Mouse (Mus musculus) hindbrain, embryonic 12.5 days (tissue): ENCODE measurements around the gene Mprip. TPM values are rescaled to one million over a fixed set of nuclear protein-coding genes. Genes with fewer than 3 reads are reported as not detected.

Source experiments
- ATAC-seq: fragments of 200-750 bp; cut with Nextera tagmentation; 2 replicates; pipeline ENCODE4 v1.8.0; 2017; ENCODE audit warnings: moderate TSS enrichment; ENCODE audit not compliant: low FRiP score
- H3K27ac ChIP-seq: fragments of 300-500 bp; sonication (generic); 2 replicates; pipeline ENCODE4 v1.5.1; 2016; ENCODE audit warnings: mild to moderate bottlenecking
- H3K27me3 ChIP-seq: fragments of 300-500 bp; sonication (generic); 2 replicates; pipeline ENCODE4 v1.6.1; 2016; ENCODE audit warnings: mild to moderate bottlenecking
- H3K36me3 ChIP-seq: fragments of 300-500 bp; sonication (generic); 2 replicates; pipeline ENCODE4 v1.6.1; 2016; ENCODE audit warnings: mild to moderate bottlenecking
- H3K4me1 ChIP-seq: fragments of 300-500 bp; sonication (generic); 2 replicates; pipeline ENCODE4 v1.6.1; 2016
- H3K4me2 ChIP-seq: fragments of 300-500 bp; sonication (generic); replicated peaks from 2 replicates; pipeline ENCODE4 v1.6.1; 2016; ENCODE audit warnings: mild to moderate bottlenecking
- H3K4me3 ChIP-seq: fragments of 300-500 bp; sonication (generic); 2 replicates; pipeline ENCODE4 v1.5.1; 2016; ENCODE audit warnings: mild to moderate bottlenecking
- H3K9ac ChIP-seq: fragments of 300-500 bp; sonication (generic); 2 replicates; pipeline ENCODE4 v1.6.1; 2016; ENCODE audit warnings: mild to moderate bottlenecking, moderate library complexity
- H3K9me3 ChIP-seq: fragments of 300-500 bp; sonication (generic); replicated peaks from 2 replicates; pipeline ENCODE4 v1.6.1; 2016; ENCODE audit warnings: mild to moderate bottlenecking
- WGBS: fragments of 180-500 bp; shearing (Covaris S2); methylation state at CpG from one replicate; pipeline ENCODE4 v1.1.7; 2016; 5-methylcytosine and 5-hydroxymethylcytosine counted together
- polyA plus RNA-seq: library from polyadenylated mRNA; unstranded; fragments of >200 nt; fragmentation: Nextera tagmentation; extraction: Ambion mirVana; gene quantifications from 2 replicates; pipeline ENCODE4 v1.2.1, GENCODE M21; 2016

Mprip gene
- polyA plus RNA-seq, 1 experiment from 2014 or later = 113 TPM

GRCm38 (mm10) chr11:59695550-59695949 lies 34.4 kb downstream of the Mprip start:
- H3K9me3 ChIP-seq = no peaks in the 10 kb centered on the region
- ATAC-seq = no peak
- H3K9ac ChIP-seq = no peak overlapping the region
- peaks cover 34% of the 10 kb centered on the region for H3K36me3 ChIP-seq
- no peak overlapping the region for H3K27ac ChIP-seq
- H3K4me3 ChIP-seq = no peak overlapping the region
- H3K4me2 ChIP-seq = no peak overlapping the region
- H3K4me1 ChIP-seq = no peaks in the 10 kb centered on the region; the same call in 1 of the 2 replicates
- no peaks in the 10 kb centered on the region for H3K27me3 ChIP-seq

- H3K4me1 ChIP-seq = no peaks in the 10 kb centered on the region; the same call in 1 of the 2 replicates
- no peak overlapping the region for H3K9ac ChIP-seq
- H3K4me3 ChIP-seq = no peak overlapping the region
- H3K27me3 ChIP-seq = no peaks in the 10 kb centered on the region
- no peak overlapping the region for H3K27ac ChIP-seq
- no peak overlapping the region for H3K4me2 ChIP-seq
- no peak for ATAC-seq
- peaks cover 34% of the 10 kb centered on the region for H3K36me3 ChIP-seq
- no peaks in the 10 kb centered on the region for H3K9me3 ChIP-seq
- WGBS = 76% methylated on average over 1 of the region's 1 CpGs
Observed at GRCm38 (mm10) chr11:59697572-59697971, 36.5 kb downstream of the Mprip start.

DNA sequence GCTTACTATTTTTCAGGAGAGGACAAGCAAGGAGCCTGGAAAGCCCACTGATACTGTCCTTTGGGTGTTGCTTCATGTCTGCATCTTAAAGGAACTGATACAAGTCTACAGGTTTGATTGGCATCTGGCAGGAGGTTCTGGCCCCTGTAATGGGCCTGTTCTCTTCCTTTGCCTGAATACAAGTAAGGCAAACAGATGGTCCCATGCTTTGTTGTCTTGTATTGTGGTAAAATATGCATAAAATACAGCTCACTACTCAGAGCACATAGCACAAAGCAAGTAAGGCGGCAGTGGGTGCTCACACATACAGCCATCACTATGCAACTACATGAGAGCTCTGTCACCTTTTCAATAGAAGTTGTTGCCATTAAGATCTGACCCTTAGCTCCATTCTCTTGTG lies 39.7 kb downstream of the Mprip start:
- Histone ChIP-seq H3K4me3 (no peak overlapping the region), H3K27me3 (no peaks in the 10 kb centered on the region), H3K27ac (no peak overlapping the region), H3K9me3 (no peaks in the 10 kb centered on the region), H3K4me2 (no peak overlapping the region), H3K9ac (no peak overlapping the region), H3K4me1 (peaks cover 5% of the 10 kb centered on the region; the same call in 1 of the 2 replicates), H3K36me3 (peaks cover 36% of the 10 kb centered on the region)
- ATAC-seq = no peak
- 75% methylated on average over 1 of the region's 1 CpGs for WGBS

DNA sequence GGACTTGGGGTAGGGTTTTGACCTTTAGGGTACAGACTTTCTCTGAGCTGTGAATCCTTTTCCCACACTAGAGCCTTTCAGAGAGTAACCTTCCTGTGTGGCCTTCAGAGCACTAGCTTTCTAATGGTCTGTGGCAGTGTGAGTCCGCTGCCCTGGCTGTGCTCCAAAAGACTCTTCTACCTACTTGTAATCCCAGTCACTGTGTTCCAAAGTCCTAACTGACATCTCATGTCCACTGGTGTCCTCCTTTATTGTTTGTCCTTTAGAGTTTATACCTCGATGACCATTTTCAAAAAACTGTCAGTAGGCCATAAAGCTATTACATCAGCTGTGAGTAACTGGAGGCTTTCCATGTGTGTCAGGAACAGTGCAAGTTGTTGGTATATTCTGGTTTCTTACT lies 44.0 kb downstream of the Mprip start:
- peaks cover 27% of the 10 kb centered on the region for H3K4me1 ChIP-seq
- no peak overlapping the region for H3K9ac ChIP-seq
- ATAC-seq = no peak
- H3K9me3 ChIP-seq = no peaks in the 10 kb centered on the region
- H3K4me2 ChIP-seq = no peak overlapping the region
- 0 out of 2 replicates have a peak, but pooled peaks cover 3% of the 10 kb centered on the region for H3K36me3 ChIP-seq
- H3K27me3 ChIP-seq = no peaks in the 10 kb centered on the region
- WGBS = 86% methylated on average over 2 of the region's 2 CpGs
- H3K27ac ChIP-seq = peak overlapping the region; percentile 12; the same call in 1 of the 2 replicates
- no peak overlapping the region for H3K4me3 ChIP-seq

DNA sequence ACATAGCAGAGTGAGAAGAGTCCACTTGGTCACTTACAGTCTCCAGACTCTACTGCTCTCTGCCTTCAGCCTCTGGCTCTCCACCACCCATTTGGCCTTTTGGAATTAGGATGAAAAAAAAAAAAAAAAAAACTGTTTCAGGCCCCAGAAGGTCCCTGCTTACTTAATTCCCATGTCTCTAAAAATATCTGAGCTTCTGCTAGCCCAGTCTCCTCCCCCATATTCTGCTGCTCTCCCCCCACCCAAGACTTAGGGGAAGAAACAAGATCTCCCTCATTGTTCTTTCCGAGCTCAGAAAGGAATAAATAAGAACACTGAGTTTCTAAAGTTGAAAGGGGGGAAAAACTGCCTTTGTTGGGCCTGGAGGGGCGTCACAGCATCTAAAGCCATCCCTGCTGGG lies 46.4 kb downstream of the Mprip start:
- Histone ChIP-seq H3K9me3 (no peaks in the 10 kb centered on the region), H3K4me1 (peaks cover 27% of the 10 kb centered on the region), H3K36me3 (0 out of 2 replicates have a peak, but pooled peaks cover 3% of the 10 kb centered on the region), H3K4me3 (no peak overlapping the region), H3K27me3 (no peaks in the 10 kb centered on the region), H3K4me2 (0 out of 2 replicates have a peak overlapping the region, but pooled peaks have one; percentile 17), H3K27ac (peak overlapping the region; percentile 78), H3K9ac (no peak overlapping the region)
- no peak for ATAC-seq
- 16% methylated on average over 2 of the region's 2 CpGs for WGBS

DNA sequence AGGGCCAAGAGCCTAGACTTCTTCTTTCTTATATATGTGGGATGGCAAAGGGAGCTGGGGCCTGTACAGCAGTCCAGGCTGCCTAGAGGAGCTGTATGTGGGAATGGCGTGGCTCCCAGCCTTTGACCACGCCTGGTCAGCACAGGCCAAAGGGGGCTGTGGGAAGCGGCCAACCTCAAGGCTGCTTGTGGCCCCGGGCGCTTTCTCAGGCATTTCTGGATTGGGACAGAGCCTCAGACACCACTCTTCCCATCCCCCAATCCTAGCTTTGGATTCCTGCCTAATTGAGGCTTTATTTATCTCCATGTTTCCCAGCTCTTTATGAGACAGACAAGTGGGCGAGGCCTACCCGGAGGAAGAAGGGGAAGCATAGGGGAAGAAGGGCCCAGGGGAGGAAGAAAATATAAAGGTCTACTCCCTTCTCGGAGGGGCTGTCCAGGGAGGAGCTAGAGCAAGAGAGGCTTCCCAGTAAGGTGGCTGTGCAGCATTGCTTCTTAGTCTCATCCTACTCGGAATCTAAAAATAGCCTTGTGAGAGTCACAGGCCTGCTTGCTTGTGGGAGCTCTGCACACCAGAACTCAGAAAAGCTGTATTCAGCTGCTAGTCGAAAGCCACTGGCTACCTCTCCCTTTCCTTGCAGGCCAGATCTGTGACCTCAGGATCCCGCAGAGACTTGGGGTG lies 47.0 kb downstream of the Mprip start:
- Histone ChIP-seq H3K4me1 (peaks cover 27% of the 10 kb centered on the region), H3K36me3 (0 out of 2 replicates have a peak, but pooled peaks cover 3% of the 10 kb centered on the region), H3K27me3 (no peaks in the 10 kb centered on the region), H3K27ac (peak overlapping the region; percentile 78), H3K9ac (no peak overlapping the region), H3K4me2 (peak overlapping the region; percentile 17; the same call in 1 of the 2 replicates), H3K4me3 (no peak overlapping the region), H3K9me3 (no peaks in the 10 kb centered on the region)
- peak; percentile 40 for ATAC-seq
- 36% methylated on average over 11 of the region's 11 CpGs for WGBS

DNA sequence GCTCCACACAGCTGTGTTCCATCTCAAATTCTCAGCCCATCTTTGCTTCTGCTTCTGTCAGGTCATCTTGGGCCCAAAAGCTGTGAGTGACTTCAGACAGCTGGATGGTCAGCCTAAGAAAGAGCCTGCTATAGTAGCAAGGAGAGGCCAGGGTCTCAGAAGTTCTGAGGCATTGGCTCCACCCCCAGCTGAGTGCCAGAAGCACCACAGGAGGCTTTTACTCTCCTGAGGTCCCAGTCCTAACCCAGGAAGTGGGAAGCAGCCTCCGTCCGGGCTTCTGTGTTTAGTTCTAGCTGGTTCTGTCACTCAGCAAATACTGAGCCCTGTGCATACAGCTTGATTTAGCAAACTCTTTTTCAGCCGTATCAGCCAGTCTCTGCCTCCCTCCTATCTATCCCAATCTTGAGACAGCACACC lies 54.3 kb downstream of the Mprip start:
- no peak overlapping the region for H3K4me3 ChIP-seq
- no peak overlapping the region for H3K4me2 ChIP-seq
- no peak overlapping the region for H3K9ac ChIP-seq
- WGBS = 80% methylated on average over 3 of the region's 3 CpGs
- no peak for ATAC-seq
- no peaks in the 10 kb centered on the region for H3K36me3 ChIP-seq
- H3K4me1 ChIP-seq = 0 out of 2 replicates have a peak, but pooled peaks cover 2% of the 10 kb centered on the region
- no peaks in the 10 kb centered on the region for H3K9me3 ChIP-seq
- no peak overlapping the region for H3K27ac ChIP-seq
- no peaks in the 10 kb centered on the region for H3K27me3 ChIP-seq

DNA sequence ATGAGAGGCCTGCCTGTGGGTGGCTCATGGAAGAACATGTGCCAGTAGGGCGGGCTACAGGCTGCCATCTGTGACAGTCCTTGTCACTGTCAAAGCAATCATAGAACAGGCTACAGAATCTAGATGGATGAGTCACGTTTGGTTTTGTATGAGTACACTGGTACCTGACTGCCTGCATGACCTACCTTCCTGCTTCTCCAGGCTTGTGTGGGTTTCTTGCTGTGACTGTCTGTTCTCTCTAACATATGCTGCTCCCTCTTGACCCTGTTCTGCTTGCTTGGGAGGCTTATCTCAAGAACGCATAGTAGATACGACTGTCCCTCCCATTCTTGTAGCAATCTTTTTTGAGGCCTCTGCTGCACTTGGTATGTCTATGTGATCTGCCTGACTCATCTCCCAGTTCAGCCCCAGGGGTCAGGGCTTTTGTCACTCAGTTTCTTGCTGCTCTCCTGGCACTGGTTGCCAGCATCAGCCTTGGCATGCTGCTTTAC lies 56.7 kb downstream of the Mprip start:
- Histone ChIP-seq H3K4me3 (no peak overlapping the region), H3K9ac (no peak overlapping the region), H3K27me3 (no peaks in the 10 kb centered on the region), H3K36me3 (no peaks in the 10 kb centered on the region), H3K9me3 (no peaks in the 10 kb centered on the region), H3K27ac (no peak overlapping the region), H3K4me2 (no peak overlapping the region), H3K4me1 (0 out of 2 replicates have a peak, but pooled peaks cover 2% of the 10 kb centered on the region)
- ATAC-seq = no peak
- 94% methylated on average over 4 of the region's 4 CpGs for WGBS

GRCm38 (mm10) chr11:59719185-59719584 lies 58.1 kb downstream of the Mprip start:
- Histone ChIP-seq H3K9me3 (no peaks in the 10 kb centered on the region), H3K4me1 (0 out of 2 replicates have a peak, but pooled peaks cover 2% of the 10 kb centered on the region), H3K27ac (no peak overlapping the region), H3K9ac (no peak overlapping the region), H3K4me3 (no peak overlapping the region), H3K27me3 (no peaks in the 10 kb centered on the region), H3K4me2 (no peak overlapping the region), H3K36me3 (no peaks in the 10 kb centered on the region)
- no peak for ATAC-seq
- WGBS = 94% methylated on average over 5 of the region's 5 CpGs

DNA sequence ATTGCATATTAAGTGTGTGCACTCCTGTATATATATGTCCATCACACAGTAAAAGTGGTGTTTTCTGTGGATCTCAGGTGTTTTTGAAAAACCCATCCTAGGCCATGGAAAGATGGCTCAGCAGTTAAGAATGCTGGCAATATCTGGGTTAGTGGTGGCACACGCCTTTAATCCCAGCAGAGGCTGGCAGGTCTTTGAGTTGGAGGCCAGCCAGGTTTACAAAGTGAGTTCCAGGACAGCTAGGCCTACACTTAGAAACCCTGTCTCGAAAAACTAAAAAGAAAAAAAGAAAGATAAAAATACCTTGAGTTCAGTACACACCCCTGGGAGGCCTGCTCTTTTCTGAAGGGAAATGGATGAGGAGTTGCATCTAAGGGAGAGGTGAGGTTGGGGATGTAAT lies 60.3 kb downstream of the Mprip start:
- WGBS = 84% methylated on average over 2 of the region's 2 CpGs
- H3K27ac ChIP-seq = no peak overlapping the region
- no peak overlapping the region for H3K4me3 ChIP-seq
- ATAC-seq = no peak
- H3K9me3 ChIP-seq = no peaks in the 10 kb centered on the region
- no peak overlapping the region for H3K9ac ChIP-seq
- 0 out of 2 replicates have a peak, but pooled peaks cover 2% of the 10 kb centered on the region for H3K4me1 ChIP-seq
- H3K4me2 ChIP-seq = no peak overlapping the region
- no peaks in the 10 kb centered on the region for H3K36me3 ChIP-seq
- no peaks in the 10 kb centered on the region for H3K27me3 ChIP-seq

GRCm38 (mm10) chr11:59727204-59727603 lies 66.1 kb downstream of the Mprip start:
- peaks cover 36% of the 10 kb centered on the region for H3K36me3 ChIP-seq
- H3K9ac ChIP-seq = no peak overlapping the region
- H3K9me3 ChIP-seq = no peaks in the 10 kb centered on the region
- no peak for ATAC-seq
- 88% methylated on average over 3 of the region's 3 CpGs for WGBS
- no peak overlapping the region for H3K4me3 ChIP-seq
- no peak overlapping the region for H3K4me2 ChIP-seq
- no peak overlapping the region for H3K27ac ChIP-seq
- no peaks in the 10 kb centered on the region for H3K27me3 ChIP-seq
- no peaks in the 10 kb centered on the region for H3K4me1 ChIP-seq

GRCm38 (mm10) chr11:59731821-59732220 lies 70.7 kb downstream of the Mprip start:
- Histone ChIP-seq H3K27ac (no peak overlapping the region), H3K4me2 (no peak overlapping the region), H3K4me1 (no peaks in the 10 kb centered on the region), H3K9ac (no peak overlapping the region), H3K9me3 (no peaks in the 10 kb centered on the region), H3K36me3 (peaks cover 54% of the 10 kb centered on the region), H3K27me3 (no peaks in the 10 kb centered on the region), H3K4me3 (no peak overlapping the region)
- 79% methylated on average over 3 of the region's 3 CpGs for WGBS
- ATAC-seq = no peak
